Mouse (Mus musculus): ENCODE data around the gene Erich4.

DNA sequence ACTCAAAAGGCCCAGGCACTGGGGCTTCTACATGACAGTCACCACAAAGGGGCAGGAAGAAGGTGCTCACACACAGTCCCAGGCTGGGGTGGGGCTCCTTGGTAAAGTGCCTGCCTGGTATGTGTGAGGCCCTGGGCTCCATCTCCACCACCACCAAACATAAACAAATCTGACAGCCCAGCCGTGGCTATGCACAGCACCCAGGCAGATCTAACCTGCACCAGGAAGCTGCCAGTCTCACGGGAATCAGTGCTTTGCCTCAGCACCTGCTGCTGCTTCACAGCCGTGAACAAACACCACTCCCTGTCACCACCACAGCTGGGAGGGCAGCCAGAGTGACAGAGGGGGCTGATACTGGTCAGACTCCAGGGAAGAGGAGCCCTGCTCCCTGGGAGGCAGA lies 20.7 kb upstream of the Erich4 start:
- TF ChIP-seq CTCF (IDR thresholded peaks at IDR 0.05; ENCODE audit: borderline replicate concordance, insufficient read depth, low read length) (no peak), POLR2A (IDR thresholded peaks at IDR 0.05; ENCODE audit: low read depth, low read length) (no peak)

All from embryonic fibroblast, embryonic 13.5 days (primary cell).